8 mouse cellular contexts compared by ENCODE assay signal in genomic region chr7:83883276-83884020, GRCm38 (mm10). TPM values are rescaled to one million over a fixed set of nuclear protein-coding genes. Genes with fewer than 3 reads are reported as not detected.
DNase-seq lines count a peak whose midpoint lies in the region; ATAC-seq lines count a peak whose summit lies in the region.

No protein-coding gene starts in this region.

- H3K36me3 ChIP-seq in heart, embryonic 11.5 days (ENCODE audit: control insufficient read depth, insufficient read depth, low read length): no peaks in the 10 kb centered on the region
- H3K36me3 ChIP-seq in kidney, embryonic 14.5 days (ENCODE audit: control insufficient read depth, insufficient read depth, low read length): peaks cover 5% of the 10 kb centered on the region; the same call in 1 of the 2 replicates
- peaks cover 44% of the 10 kb centered on the region for H3K36me3 ChIP-seq in liver, embryonic 15.5 days (replicated peaks)
- peaks cover 7% of the 10 kb centered on the region; the same call in 1 of the 2 replicates for H3K36me3 ChIP-seq in stomach, embryonic 14.5 days (ENCODE audit: control insufficient read depth, insufficient read depth, low read length)

- no peaks in the 10 kb centered on the region for H3K27me3 ChIP-seq in heart, embryonic 11.5 days (ENCODE audit: control insufficient read depth, insufficient read depth, low read length)
- H3K27me3 ChIP-seq in kidney, embryonic 14.5 days (ENCODE audit: control insufficient read depth, insufficient read depth, low read length): no peaks in the 10 kb centered on the region
- no peaks in the 10 kb centered on the region for H3K27me3 ChIP-seq in liver, embryonic 15.5 days
- no peaks in the 10 kb centered on the region for H3K27me3 ChIP-seq in stomach, embryonic 14.5 days (ENCODE audit: control insufficient read depth, insufficient read depth, low read length)

- peak; percentile 26 for ATAC-seq in activated CD4-positive, CD25-positive, alpha-beta regulatory T cell, adult 4 months
- peak; percentile 50 for ATAC-seq in erythroblast, adult 5-6 weeks (replicated peaks; ENCODE audit: low FRiP score, poor library complexity, severe bottlenecking)
- ATAC-seq in heart, embryonic 11.5 days (replicated peaks; ENCODE audit: insufficient number of reproducible peaks, low FRiP score, low TSS enrichment): peak; percentile 84
- peak; percentile 85 for ATAC-seq in kidney, embryonic 14.5 days (ENCODE audit: low FRiP score, low TSS enrichment)
- ATAC-seq in liver, embryonic 15.5 days (ENCODE audit: insufficient read depth): peak; percentile 82
- peak; percentile 75 for ATAC-seq in stomach, embryonic 14.5 days (ENCODE audit: insufficient number of reproducible peaks, insufficient read depth, low FRiP score, low read depth)

- no peaks in the 10 kb centered on the region for H3K9me3 ChIP-seq in heart, embryonic 11.5 days (replicated peaks; ENCODE audit: control insufficient read depth, low read length)
- H3K9me3 ChIP-seq in kidney, embryonic 14.5 days (ENCODE audit: control insufficient read depth, low read length): no peaks in the 10 kb centered on the region; the same call in 1 of the 2 replicates
- H3K9me3 ChIP-seq in liver, embryonic 15.5 days (replicated peaks): no peaks in the 10 kb centered on the region
- H3K9me3 ChIP-seq in stomach, embryonic 14.5 days (ENCODE audit: control insufficient read depth, low read depth, low read length): no peaks in the 10 kb centered on the region

- H3K27ac ChIP-seq in heart, embryonic 11.5 days (ENCODE audit: low read depth, low read length): peak overlapping the region; percentile 99
- H3K27ac ChIP-seq in kidney, embryonic 14.5 days (ENCODE audit: low read depth, low read length): peak overlapping the region; percentile 98
- H3K27ac ChIP-seq in liver, embryonic 15.5 days (replicated peaks): peak overlapping the region; percentile 99
- peak overlapping the region; percentile 99 for H3K27ac ChIP-seq in stomach, embryonic 14.5 days (ENCODE audit: low read length)

- peak overlapping the region; percentile 97 for H3K9ac ChIP-seq in heart, embryonic 11.5 days (ENCODE audit: low read depth, low read length)
- H3K9ac ChIP-seq in kidney, embryonic 14.5 days (ENCODE audit: low read depth, low read length): peak overlapping the region; percentile 96
- H3K9ac ChIP-seq in liver, embryonic 15.5 days: peak overlapping the region; percentile 99
- peak overlapping the region; percentile 86 for H3K9ac ChIP-seq in stomach, embryonic 14.5 days (replicated peaks; ENCODE audit: low read depth, low read length)

- H3K4me2 ChIP-seq in heart, embryonic 11.5 days: peak overlapping the region; percentile 93
- H3K4me2 ChIP-seq in kidney, embryonic 14.5 days (replicated peaks; ENCODE audit: low read depth, low read length): peak overlapping the region; percentile 93
- peak overlapping the region; percentile 96 for H3K4me2 ChIP-seq in liver, embryonic 15.5 days
- peak overlapping the region; percentile 88 for H3K4me2 ChIP-seq in stomach, embryonic 14.5 days (replicated peaks; ENCODE audit: low read depth, low read length)

- peak overlapping the region; percentile 92 for H3K4me3 ChIP-seq in heart, embryonic 11.5 days (ENCODE audit: low read depth, low read length)
- H3K4me3 ChIP-seq in kidney, embryonic 14.5 days (ENCODE audit: low read length): peak overlapping the region; percentile 79
- peak overlapping the region; percentile 98 for H3K4me3 ChIP-seq in liver, embryonic 15.5 days (replicated peaks)
- peak overlapping the region; percentile 87 for H3K4me3 ChIP-seq in stomach, embryonic 14.5 days (ENCODE audit: low read depth, low read length)

- WGBS in heart, embryonic 11.5 days (ENCODE audit: insufficient replicate concordance): under 1% methylated on average over 82 of the region's 91 CpGs
- WGBS in kidney, embryonic 14.5 days: 0% methylated on average over 64 of the region's 91 CpGs
- WGBS in liver, embryonic 15.5 days (ENCODE audit: insufficient replicate concordance): under 1% methylated on average over 88 of the region's 91 CpGs
- under 1% methylated on average over 69 of the region's 91 CpGs for WGBS in stomach, embryonic 14.5 days

- peaks cover 29% of the 10 kb centered on the region for H3K4me1 ChIP-seq in heart, embryonic 11.5 days (ENCODE audit: control insufficient read depth, insufficient read depth, low read length)
- peaks cover 23% of the 10 kb centered on the region for H3K4me1 ChIP-seq in kidney, embryonic 14.5 days (ENCODE audit: control insufficient read depth, insufficient read depth, low read length)
- H3K4me1 ChIP-seq in liver, embryonic 15.5 days (replicated peaks): peaks cover 83% of the 10 kb centered on the region
- H3K4me1 ChIP-seq in stomach, embryonic 14.5 days (ENCODE audit: control insufficient read depth, insufficient read depth, low read length): peaks cover 42% of the 10 kb centered on the region

- peak; percentile 86 for DNase-seq in 3134 (ENCODE audit: extremely low read depth, insufficient read length, low spot score)
- peak; percentile 73 for DNase-seq in neural tube, embryonic 10.5 days (ENCODE audit: extremely low spot score, low spot score)

RNA-seq across cellular contexts. Expression of gene Tlnrd1, which starts 0.7 kb away (rescaled TPM):
- under 1 TPM; 0.70 to 0.93 TPM for polyA plus RNA-seq in activated CD4-positive, CD25-positive, alpha-beta regulatory T cell, adult 4 months (2017; shearing (Covaris generic))
- 6.7 and 8.8 TPM in 2 replicates for total RNA-seq in erythroblast, adult 5-6 weeks (2015; ENCODE audit: low replicate concordance)
- total RNA-seq in erythroblast, adult 5-6 weeks (2017; ENCODE audit: low replicate concordance): 8.3 and 12.4 TPM in 2 replicates
- 13.9 and 14.9 TPM in 2 replicates for polyA plus RNA-seq in heart, embryonic 11.5 days (2014; fragmentation: Nextera tagmentation; extraction: Ambion mirVana)
- polyA plus RNA-seq in kidney, embryonic 14.5 days (2014; fragmentation: Nextera tagmentation; extraction: Ambion mirVana): 15.3 and 16.2 TPM in 2 replicates
- 11.1 and 13.4 TPM in 2 replicates for polyA plus RNA-seq in liver, embryonic 15.5 days (2015; fragmentation: Nextera tagmentation; extraction: Ambion mirVana)
- 9.7 and 11.5 TPM in 2 replicates for polyA plus RNA-seq in stomach, embryonic 14.5 days (2014; fragmentation: Nextera tagmentation; extraction: Ambion mirVana)

RNA-seq across cellular contexts. Expression of gene Mesd, which starts 0.8 kb away (rescaled TPM):
- 10 to 100 TPM; 31.8 to 38.0 TPM for polyA plus RNA-seq in activated CD4-positive, CD25-positive, alpha-beta regulatory T cell, adult 4 months (2017; shearing (Covaris generic))
- total RNA-seq in erythroblast, adult 5-6 weeks (2015; ENCODE audit: low replicate concordance): 22.2 and 27.1 TPM in 2 replicates
- 28.9 and 35.9 TPM in 2 replicates for total RNA-seq in erythroblast, adult 5-6 weeks (2017; ENCODE audit: low replicate concordance)
- polyA plus RNA-seq in heart, embryonic 11.5 days (2014; fragmentation: Nextera tagmentation; extraction: Ambion mirVana): 73.4 and 87.5 TPM in 2 replicates
- polyA plus RNA-seq in kidney, embryonic 14.5 days (2014; fragmentation: Nextera tagmentation; extraction: Ambion mirVana): 81.6 and 101 TPM in 2 replicates
- 41.7 and 46.9 TPM in 2 replicates for polyA plus RNA-seq in liver, embryonic 15.5 days (2015; fragmentation: Nextera tagmentation; extraction: Ambion mirVana)
- 93.7 and 94.3 TPM in 2 replicates for polyA plus RNA-seq in stomach, embryonic 14.5 days (2014; fragmentation: Nextera tagmentation; extraction: Ambion mirVana)

Comparison
In these comparisons a context has a peak if more than half of its experiments do, and no peak if none do; other contexts are left out.
1. Peak in every context shown above with its lines: DNase-seq, ATAC-seq, H3K4me3 ChIP-seq and H3K27ac ChIP-seq.
2. ATAC-seq: peak in every context shown above with its lines; median percentile 85 in kidney, embryonic 14.5 days; 84 in heart, embryonic 11.5 days; 82 in liver, embryonic 15.5 days; 75 in stomach, embryonic 14.5 days; 50 in erythroblast, adult 5-6 weeks; 26 in activated CD4-positive, CD25-positive, alpha-beta regulatory T cell, adult 4 months.